Mouse (Mus musculus) heart, adult 11 months (tissue): ENCODE data around the gene Fbxo48.

Experiments used
- DNase-seq: peaks from one replicate; pipeline ENCODE4 v3.0.0; 2022

Fbxo48 gene

DNA sequence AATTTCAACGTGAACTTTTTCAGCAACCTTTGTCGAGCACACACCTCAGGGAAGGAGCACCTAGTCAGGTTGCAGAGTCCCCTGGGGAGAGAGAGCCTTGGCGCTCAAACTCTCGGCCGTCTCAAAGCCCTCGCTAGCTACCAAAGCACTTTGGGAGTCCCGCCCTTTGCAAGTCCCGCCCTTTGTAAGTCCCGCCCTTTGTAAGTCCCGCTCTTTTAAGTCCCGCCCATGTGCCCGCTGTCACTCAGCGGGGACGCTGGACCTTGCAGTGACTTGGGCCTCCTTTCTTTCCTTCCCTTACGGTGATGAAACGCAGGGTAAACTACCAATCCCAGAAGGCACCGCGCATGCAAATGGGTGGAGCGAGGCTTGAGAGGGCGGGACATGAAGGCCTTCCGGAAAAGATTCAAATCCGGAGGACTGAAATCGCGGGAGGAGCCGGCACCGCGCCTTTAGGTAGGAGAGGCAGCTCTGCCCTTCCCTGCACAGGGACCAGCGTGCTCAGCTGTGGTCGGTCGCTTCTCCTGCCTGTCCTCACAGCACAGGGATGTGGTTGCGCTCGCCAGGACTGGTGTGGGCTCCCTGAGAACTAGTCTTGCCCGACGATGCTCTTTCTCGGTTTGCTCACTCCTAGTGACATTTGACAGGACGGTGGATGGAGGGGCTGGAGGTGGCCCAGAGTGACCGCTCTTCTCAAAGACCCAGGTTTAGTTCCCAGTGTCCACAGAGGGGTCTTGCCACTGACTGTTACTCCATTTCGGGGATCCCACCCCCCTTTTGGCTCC, at the start of gene Fbxo48:
Gene Fbxo48, plus strand, starts transcription at position 400 of the 785 bp plus-strand sequence.
- peak; percentile 100 for DNase-seq

DNA sequence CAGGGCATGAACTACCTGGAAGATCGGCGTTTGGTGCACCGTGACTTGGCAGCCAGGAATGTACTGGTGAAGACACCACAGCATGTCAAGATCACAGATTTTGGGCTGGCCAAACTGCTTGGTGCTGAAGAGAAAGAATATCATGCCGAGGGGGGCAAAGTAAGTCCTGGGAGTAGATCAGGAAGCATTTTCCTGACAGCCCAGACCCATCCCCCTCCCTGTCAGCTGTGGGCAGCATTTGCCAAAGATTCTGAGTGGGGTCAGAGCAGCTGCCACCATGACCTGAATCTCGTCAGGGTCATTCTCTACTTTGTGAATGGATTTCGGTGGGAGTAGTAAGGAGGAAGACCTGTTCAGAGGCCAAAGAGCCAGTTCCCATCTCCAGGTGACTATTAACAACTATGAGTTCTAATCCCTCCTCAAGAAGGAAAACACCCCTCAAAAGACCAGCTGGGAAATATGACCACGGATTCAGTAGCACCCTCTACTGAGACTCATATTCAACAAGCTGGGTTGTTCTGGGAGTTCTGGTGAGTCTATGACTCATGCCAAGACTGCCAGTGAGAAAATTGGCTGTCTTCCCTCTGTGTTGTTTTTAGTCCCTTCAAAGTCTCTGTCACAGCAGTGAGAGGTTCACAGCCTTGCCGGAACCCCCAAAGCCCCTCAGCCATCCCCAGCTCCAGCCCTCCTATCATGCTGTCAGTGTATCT, 46.7 kb upstream of the Fbxo48 start:
- DNase-seq = peak; percentile 88

DNA sequence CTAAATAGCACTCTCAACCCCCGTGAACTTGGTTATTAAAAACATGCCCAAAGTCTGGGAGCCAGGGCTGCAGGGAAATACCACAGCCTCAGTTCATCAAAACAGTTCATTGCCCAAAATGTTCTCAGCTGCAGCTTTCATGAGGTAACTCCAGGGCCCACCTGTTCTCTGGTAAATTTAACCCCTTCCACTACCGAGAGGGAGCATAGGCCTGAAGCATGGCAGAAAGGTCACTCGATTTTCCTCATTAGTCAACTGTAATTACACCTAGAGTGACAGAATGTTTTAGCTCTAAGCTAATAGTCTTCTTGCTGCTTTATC, 46.2 kb upstream of the Fbxo48 start:
- no peak for DNase-seq

DNA sequence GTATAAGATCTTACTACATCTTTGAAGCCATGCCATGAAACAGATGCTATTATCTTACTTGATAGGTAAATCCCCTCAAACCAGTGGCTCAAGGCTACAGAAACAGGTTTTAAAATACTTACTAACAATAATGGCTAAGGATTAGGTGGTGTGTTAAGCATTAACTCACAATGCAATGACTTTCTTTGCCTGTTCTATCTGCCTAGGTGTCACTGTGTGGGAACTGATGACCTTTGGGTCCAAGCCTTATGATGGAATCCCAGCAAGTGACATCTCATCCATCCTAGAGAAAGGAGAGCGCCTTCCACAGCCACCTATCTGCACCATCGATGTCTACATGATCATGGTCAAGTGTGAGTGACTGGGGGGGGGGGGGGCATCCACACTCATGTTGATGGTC, 44.6 kb upstream of the Fbxo48 start:
- no peak for DNase-seq

DNA sequence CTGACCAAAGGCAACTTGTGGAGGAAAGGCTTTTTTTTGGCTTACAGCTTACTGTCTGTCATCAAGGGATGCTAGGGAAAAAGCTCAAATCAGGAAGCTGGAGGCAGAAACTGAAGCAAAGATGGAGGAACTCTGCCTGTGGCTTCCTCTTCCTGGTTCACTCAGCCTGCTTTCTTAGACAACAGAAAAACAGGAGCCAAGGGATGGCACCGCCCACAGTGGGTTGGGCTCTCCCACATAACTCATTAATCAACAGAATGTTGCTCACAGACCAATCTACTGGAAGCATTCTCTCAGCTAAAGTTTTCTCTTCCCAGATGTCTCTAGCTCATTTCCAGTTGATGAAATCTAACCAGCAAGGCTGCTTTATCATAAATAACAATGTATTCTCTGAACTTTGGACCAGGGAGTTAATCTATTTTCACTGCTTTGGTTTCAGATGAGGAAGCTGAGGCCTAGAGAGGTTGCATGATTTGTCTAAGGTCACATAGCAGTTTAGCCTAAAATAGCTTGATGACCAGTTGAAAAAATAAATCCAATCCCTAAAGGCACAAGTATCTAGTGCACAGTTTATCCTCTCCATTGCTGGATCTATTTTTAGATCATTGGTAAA, 43.6 kb upstream of the Fbxo48 start:
- no peak for DNase-seq

DNA sequence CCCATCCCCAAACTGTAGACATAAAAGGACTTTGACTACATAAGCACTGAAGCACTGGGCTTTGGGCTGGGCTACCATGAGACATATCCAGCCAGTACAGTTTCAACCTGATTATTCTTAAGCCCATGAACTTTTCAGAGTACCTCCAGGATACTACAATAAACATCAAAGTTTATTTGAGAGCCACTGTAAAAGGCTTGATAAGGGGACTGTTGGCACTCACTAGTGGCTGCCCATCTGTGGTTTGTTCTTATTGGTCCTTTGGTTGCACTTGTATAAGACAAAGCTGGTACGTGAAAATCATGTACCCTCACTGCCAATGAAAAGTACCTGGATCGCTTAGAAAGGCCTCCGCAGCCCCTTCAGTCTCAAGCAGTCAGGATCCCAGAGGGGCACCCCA, 36.4 kb upstream of the Fbxo48 start:
- DNase-seq = no peak

DNA sequence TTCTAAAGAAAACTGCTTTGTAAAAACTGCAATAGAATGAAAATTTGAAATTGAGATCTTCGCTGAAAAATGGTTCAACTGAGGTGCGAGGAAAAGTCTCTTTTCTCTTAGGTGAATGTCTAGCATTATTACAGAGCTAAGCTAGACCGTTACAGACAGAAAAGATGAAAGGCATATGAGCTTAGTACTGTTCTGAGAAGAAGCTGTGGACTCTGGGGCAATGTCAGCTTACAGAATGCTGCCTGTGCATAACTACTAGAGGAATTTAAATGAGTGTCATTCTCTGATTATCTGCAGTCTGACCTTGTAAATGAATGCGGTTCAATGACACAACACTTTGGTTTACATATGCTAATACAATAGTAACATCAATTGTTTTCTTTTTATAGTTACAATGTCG, 35.3 kb upstream of the Fbxo48 start:
- no peak for DNase-seq

DNA sequence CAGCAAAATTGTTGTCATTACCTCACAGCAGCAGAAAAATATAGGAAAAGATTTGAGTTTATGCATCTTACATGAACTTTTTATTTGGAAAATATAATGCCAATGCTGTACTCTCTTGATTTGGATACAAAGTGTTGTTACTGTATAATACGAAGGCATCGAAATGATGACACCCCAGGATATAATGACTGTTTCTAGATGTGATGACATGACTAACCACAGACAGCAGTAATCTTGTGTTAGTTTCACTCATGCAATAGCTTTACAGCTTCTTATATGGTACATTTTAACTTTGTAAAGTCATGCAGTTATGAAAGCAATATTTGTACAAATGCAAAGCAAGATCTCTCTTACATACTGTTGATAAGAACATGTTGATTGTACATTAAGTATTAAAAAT, 33.7 kb upstream of the Fbxo48 start:
- DNase-seq = no peak

DNA sequence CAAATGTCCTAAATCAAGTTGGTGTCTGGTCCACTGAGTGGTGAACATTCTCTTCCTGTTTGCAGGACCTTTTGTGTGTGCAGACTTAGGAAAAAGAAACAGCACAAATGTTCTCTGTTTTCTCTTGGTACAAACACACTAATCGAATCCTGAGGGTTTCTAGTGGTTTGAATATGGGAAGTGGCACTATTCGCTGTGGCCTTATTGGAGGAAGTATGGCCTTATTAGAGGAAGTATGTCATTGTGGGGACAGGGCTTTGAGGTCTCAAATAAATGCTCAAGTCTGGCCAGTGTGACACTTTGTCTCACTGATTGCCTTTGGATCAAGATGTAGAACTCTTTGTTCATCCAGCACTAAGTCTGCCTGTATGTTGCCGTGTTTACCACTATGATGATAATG, 19.0 kb upstream of the Fbxo48 start:
- no peak for DNase-seq

DNA sequence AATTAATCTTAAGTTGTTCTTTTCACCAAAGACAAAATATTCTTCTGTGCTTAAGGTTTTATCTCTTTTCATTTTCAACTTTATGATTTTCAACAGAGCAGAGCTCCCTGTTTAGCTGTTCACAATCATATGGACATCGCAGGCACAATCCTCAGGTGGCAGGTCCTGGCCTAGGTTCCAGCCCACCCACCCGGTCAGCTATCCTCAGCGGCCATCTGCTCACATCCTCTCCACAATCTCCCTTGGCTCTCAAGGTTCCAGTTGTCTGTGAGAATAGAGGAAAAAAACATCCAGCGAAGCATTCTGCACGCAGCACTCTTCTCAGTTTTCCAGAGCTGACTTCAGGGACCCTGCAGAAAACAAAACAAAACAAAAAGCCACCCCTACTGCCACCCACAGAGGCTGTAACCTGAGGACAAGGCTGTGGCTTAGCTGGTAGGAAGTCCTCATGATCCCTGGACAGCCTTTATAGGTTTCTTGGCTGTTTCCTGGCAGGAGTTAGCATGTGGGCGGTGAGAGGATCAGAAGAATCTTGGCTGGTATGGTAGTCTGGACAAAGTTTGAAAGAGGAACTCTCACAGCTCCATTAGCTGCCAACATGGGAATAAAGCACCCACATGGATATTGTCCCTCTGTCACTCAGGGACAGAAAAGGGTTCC, 15.5 kb upstream of the Fbxo48 start:
- DNase-seq = no peak

DNA sequence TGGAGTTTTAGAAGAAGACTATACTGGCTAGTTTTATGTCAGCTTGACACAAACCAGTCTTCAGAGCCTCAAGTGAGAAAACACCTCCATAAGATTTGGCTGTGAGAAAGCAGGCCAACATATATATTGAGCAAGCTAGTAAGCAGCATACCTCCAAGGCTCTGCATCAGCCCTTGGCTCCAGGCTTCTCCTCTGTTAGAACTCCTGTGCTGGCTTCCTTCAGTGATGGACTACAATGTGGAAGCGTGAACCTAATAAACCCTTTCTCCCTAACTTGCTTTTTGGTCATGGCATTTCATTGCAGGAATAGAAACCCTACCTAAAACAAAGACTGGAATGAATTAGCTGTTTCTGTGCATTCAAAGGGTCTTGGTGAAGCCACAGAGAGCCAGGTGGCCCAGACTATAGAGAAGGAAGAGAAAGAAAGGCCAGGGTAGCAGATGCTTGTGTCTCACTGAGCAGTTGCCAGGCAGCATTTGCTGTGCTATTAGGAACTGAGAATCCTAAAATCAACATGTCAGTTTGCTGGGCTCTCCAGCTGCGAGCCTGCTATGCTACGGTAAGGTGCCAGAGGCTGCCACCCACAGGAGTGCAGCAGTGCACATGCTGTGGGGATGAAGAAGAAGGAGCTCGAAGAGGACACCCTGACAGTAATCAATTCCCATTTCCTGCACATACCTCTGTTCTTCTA, 9.9 kb upstream of the Fbxo48 start:
- no peak for DNase-seq

DNA sequence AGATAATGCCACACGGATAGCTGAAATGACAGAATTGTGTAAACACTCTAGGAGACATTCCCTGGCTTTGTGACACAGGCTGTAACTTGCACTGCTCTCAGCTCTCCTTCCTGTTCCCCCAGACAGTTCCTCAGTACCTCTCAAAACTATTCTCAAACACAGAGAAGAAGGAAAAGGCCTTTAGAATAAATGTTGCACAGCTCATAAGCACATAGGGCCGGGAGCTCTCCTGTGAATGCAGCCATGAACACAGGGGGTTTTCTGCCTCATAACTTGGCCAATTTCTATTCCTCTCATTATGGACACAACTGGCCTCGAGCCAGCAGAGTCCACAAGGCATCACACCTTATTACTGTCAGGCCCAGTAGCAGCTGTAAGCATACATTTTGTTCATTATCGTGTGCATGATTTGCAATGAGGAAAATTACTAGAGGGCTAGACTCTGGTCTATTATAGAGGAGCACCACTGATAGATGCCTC, 9.2 kb upstream of the Fbxo48 start:
- no peak for DNase-seq

DNA sequence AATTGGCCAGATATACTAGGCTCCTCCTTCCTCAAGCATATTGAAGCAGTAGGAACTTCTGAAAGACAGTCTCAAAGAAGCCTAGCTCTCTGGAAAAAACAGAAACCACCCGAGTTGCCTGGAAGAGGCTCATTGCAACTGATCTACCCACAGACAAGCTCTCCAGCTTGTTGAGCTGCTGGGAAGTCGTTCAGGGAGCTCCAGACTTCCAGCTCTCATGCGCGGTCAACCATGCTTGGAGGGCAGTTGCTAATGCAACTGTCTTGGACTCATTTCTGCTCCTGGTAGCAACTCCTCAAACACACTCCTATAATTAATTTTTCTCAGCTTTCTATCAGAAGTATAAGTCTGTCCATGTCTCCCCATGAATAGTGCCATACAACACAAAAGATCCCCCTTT, 8.2 kb upstream of the Fbxo48 start:
- DNase-seq = no peak

DNA sequence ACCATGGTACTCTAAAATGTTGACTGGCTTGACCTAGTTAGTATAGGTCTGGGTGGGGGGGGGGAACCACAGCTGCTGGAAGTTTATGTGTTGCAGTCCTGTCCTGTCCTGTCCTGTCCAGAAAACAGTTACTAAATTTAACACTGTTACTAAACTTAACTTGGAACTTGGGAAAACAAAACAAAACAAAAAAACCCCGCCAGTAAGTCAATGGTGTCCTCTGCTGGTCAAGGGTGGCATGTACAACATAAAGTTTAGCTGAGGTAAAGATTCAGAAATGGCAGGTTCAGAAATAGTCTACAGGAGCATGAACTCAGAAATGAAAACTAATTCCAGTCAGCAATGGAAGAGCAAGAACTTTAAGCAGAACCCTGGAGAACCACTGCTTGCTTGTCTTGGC, 2.4 kb upstream of the Fbxo48 start:
- no peak for DNase-seq

DNA sequence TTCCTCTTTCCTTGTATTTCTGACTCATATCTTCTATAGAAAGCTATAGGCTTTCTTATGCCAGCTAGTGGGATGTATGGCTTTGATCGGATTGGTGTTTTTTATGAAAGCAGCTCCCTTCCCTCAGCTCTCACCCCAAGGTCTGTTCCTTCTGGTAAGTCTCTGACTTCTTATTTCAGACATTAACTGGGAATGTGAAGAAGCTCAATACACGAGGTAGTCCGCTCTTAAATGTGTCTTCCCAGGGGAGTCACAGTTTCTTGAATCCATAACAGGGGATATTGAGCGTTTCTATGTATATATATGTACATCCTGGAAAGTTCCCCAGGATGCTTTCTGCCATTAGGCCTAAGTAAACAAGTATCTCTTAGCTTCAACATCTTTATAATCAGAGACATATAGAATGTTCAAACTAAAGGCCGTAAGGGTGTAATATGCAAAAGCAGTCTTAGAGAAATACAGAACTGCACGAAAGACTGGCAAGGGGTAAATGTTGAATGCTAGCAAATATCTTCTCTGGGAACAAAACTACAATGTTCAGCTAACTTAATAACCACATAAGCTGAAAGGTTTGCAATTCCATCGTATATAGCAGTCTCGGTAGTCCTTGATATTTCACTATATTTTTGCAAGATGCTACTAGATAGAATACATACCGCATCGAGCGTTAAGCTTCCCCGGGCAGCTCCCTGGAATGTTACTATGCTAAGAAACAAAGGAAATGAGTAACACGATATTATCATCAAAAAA, 774 bp upstream of the Fbxo48 start:
- DNase-seq = no peak

DNA sequence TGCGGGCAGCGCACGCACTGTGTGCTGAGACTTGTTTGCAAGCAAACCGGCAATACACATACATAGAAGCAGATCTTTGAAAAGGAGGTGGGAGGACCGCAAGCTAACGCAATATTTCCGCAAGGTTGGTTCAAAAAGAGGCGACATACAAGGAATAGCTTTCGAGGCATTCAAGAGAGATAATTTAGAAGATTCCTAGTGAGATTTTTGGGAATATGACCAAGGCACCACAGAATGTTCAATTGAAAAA, 511 bp downstream of the Fbxo48 start:
- no peak for DNase-seq

DNA sequence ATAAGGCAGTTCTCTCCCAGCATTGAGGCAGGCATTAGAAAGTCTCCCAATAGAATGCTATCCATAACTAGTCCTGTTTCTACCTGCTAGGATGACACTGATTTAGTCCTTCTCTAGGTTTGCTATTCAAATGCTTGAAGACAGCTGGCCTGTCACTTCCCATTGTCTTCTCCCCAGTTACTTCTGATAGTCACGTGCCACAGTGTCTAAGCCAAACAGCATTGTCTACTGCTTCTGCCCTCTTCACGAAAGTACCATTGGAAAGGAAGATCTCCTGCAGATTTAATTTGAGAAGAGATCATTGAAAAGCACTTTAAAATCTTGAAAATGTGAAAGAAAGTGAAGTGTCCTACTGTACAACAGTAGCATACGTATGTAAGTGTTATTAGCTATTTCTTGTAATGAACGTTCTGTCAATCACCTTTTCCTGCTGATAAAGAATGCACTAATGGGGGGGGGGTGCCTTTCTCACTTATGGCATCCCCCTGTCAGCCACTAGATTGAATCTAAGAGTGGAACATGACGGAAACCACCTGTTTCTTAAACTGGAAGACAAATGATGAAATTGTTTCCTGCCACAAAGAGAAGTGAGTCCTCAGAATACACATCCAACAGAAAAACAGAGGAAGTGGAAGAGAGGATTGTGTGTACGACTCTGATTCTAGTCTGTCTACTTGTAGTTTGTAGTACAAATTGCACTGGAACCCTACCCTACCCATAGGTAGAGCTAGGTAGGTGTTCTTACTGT, 5.1 kb downstream of the Fbxo48 start:
- DNase-seq = no peak

DNA sequence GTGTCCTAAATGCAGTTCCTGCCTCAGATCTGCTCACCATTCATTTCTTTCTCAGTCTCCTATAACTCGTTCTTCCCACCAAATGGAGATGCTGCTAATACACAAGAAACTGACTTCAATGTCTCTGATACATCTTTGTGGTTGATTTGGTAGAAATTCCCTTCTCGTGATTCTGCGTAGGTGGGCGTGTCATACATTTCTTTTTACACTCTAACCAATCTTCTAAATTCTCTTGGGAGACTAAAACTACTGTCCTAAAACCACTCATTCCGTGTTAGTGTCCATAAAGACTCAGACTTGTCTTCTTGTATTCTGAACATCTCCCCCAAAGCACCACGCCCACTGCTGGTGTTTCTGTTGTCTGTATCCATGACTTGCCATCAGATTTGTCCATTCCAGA, 5.9 kb downstream of the Fbxo48 start:
- DNase-seq = no peak

DNA sequence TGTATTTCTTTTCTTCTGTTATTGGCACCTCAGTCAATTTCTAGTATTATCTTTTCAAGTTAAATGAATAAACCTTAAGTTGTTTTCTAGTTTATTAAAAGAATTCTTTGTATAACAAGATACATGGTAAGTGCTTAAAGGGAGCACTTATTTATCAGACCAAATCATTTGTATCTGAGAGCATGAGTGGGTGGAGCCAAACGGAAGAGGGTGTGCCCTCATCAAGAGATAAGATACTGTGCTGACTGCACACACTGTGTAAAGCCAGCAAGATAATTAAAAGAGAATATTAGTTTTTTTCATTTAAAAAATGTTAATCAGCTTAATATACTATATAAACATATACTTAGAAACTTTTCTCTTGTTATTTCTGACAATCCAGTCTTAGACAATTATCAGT, 7.3 kb downstream of the Fbxo48 start:
- DNase-seq = no peak

DNA sequence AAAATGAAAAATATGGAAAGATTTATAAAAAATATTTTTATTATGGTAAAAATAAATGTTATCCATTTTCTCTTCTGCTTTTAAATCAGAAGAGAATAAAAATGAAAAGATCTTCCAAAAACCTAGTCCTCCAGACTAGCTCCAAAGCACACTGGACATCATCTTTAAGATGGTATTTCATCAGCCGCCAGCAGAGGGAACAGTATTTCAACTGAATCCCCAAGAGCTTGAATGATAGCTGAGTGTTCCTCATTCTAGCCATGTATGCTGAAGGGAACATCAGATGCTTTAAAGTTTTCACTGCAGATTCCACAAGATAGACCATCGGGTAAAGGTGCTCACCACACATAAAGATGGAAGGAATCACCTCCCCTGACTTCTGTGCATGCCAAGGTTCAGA, 16.6 kb downstream of the Fbxo48 start:
- no peak for DNase-seq

DNA sequence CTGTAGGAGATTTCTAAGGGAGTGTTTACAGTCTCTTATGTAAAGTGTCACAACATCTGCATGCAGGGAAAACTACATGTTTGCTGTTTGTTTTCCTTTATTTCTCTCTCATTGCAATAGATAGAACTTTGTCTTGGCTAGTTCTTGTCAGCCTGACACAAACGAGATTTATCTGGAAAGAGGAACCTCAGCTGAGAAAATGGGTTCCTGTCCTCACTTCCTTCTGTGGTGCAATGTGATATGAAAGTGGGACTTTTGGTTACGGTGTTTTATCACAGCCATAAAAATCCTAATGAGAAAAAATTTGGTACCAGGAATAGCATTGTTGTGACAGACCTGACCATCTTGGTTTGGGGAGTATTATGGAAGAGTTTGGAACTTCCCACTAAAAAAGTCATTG, 18.5 kb downstream of the Fbxo48 start:
- no peak for DNase-seq

DNA sequence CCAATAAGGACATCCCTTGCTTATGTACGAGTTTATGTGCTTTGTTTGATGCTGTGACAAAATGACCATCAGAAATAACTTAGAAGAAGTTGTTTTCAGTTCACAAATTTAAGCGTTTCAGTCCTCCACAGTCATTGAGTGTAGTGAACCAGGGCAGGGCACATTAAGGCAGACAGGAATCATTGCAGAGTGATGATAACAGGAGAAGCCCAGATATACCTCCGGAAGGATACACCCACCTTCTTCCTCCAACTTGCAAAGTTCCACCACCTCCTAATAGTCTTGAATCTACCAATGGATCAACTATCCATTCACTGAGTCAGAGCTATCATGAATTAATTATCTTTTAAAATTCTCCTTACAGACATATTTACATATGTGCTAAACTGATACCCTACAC, 20.9 kb downstream of the Fbxo48 start:
- no peak for DNase-seq
